Mouse (Mus musculus): Measurements from ENCODE around the gene Cxxc4.

Gene Cxxc4

DNA sequence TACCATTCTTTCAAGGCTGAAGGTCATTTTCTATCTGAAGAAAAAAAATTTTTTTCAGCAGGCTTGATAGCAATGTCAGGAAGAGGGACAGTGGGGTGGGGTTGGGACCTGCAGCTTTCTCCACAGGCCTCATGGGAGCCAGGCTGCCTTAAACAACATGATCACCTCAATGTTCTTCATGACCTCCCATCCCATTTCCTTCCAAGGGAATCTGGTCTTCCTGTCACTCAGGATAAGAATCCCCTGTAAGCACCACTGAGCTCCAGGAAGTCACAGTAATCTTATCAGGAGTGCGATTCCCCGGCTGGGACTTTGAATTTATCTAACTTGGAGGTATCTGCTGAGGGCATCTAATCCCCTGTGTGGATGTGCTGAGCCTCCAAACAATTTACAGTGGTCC lies 17.9 kb downstream of the Cxxc4 start:
- DNase-seq, result no peak

DNA sequence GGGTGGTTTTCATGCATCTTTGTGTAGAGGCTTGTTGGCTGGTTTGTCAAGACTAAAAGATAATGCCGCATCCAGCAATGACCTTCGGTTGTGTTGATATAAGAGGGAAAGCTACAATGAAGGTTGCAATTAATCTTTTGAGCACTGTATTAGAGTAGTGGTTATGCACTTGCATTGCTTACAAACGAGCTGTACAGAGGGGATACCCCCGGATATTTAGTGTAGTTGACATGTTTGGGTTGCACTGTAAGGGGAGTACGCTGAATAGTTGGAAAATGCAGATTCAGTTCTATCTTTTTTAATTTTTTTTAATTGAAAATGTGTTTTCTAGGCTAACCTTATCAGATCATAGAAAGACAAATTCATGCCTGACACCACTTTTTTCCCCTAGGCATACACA lies 22.4 kb downstream of the Cxxc4 start:
- DNase-seq, result no peak

DNA sequence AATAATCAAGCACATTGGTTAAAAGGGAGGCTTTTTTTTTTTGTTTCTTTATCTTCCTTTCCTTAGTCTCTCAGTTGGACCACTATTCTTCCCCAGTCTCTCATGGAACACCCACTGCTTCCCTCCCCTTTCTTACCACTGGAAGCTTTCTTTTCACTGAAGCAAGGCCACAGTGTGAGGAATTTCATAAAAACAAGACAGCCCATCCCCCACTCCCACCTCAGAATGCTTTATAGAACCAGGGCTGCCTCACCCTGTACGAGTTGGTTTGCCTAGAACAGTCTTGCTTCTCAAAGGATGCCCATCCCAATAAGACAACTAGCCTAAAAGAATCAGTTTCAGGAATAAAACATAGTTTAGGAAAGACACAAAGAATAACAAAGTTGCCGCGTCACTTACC lies 23.0 kb downstream of the Cxxc4 start:
- no peak for DNase-seq

DNA sequence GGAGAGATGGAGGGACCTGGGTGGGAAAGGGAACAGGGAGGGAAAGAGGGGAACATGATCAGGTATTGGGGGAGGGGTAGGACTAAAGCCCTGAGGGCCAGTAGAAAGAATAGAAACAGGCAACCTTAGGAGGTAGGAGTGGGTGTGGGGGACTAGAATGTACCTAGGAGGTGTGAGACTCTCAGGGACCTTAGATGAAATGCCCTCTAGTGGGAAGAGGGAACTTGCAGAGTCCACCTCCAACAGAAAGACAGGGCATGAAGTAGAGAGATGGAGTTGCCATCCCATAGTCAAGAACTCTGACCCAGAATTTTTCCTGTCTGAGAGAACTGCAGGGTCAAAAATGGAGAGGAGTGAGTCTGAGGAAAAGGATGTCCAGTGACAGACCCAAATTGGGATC lies 43.4 kb downstream of the Cxxc4 start:
- DNase-seq, result no peak

DNA sequence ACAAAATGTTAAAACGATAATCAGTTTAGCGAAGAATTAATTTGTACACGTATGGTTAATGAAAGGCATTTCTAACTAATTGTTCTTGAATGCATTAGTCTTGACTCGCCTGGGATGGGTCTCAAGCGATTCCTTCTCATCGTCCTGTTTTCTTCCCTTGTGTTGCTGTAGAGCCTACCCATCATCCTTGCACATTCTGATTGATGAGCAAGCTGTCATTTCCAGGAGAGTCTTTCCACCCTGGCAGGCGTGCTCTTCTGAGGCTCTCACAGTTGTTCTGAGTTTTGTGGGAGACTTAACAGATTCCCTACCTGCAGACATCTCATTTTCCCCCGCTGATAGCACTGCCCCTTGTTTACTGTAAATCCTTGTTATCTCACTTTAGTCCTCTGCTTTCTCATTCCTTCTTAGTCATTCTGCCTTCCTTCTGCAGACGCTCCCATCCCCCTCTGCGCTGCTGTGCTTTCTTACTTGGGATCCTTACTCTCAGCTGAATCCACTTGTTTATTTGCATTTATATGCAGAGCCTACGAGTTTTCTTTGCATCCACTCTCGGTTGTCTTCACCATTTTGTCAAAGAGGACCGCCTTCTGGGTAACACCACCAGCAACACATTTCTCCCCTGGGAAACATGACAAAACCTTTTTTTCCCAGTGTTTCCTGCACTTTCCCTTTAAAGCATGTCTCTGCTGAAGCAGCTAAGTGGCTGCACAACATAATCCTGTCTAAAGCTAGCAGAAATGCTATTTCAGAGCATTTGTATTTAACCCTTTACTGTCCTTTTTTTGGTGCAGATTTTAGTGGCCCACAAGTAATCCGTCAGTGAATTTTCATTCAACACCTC lies 45.5 kb downstream of the Cxxc4 start:
- no peak for DNase-seq

DNA sequence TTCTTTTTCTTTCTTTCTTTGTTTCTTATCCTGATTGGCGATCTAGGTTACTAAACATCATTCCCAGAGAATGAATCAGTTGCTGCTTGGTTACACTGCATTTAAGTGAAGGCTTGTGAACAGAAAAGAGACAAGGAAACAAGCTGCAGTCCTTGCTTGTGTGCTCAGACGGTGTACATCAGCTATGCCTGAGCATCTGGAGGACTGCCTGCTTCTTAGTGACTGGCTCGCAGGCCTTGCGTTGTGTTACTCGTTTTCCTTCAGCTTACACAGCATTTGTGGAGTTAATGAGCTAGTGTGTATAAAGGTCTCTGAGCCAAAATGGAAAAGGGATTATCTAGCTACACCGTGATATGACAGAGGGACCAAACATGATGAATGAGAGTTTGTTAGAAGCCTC lies 58.9 kb downstream of the Cxxc4 start:
- DNase-seq, result no peak

DNA sequence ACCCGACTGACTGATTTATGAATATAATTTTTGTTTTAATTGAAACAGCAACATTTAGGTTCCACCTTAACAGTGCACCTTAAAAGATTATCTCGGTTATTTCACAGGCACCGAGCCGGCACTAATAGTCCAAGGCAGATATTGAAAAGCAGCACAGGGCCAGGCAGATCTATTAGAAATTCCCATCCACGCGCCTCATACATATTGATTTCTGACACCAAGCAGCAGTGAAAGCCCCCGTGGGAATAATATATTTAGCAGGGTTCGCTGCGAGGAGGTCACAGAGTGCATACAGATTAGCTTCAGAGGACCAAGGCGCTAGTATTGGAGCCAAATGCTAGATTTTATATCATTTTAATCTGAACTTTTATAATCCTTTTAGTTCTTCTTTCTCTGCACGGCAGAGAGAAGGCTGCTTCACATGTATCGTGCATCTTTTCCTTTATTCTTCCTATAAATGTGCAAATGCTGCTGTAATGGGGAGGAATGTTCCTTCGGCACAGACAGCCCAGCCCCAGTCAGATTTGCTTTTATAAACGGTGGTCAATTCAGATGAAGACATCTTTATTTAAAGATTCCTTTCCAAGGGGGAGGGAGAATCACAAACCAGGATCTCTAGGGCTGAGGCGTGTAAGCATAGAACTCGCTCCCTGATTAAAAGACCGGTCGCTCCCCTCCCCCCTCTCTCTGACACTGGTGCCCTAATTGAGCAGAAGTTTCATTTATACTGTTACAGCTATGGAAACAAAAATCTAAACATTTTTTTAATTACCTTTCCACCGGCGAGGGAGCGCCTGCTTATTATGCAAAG lies 66.6 kb downstream of the Cxxc4 start:
- DNase-seq, result no peak

DNA sequence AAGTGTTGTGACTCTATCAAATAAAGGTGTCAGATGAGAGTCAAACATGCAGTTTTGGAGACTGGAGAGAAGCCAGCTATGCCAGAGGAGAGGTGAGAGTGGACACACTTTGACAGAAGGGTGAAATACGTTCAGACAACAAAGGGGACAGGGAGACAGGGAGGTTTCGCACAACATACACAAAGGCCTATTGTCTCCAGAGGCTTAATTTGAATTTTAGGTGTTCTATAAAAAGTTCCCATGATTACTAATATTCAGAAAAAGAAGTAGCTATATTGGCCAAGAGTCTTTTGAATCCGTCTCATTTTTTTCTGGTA lies 67.2 kb downstream of the Cxxc4 start:
- DNase-seq, result no peak

DNA sequence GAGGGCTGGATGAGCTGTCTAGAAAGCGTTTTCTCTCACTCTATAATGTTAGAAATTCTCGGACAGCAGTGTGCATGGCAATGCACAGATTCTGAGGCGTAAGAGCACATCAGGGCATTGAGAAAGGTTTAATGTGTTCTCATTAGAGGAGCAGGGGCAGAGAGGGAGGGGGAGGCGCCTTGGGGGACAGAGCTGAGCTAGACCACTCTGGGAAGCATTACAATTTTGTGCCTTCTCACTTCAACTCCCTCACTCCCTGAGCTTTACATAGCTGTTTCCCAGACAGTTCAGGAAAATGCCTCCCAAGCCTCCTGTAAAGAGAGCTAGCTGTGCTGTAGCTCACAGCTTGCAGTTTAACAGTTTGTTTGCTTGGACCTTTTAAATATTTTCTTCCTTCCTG lies 70.2 kb downstream of the Cxxc4 start:
- no peak for DNase-seq

DNA sequence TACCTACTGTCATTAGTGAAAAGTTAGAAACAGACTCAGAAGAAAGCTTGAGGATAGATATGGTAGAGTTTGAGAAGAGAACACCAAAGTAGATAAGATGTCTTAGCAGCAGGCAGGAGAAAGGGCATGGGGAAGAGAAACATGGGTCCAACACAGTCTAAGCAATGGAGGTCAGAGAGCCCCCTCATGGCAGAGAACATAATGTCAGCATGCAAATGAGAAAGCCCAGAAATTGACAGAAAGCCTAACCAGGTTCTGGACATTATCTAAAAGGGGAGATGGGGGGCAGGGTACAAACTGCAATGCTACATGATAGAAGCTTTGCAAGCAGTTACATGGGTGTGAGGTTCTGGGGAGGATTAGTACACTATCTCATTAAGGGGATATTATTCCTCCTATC lies 71.5 kb downstream of the Cxxc4 start:
- no peak for DNase-seq
